Mouse (Mus musculus) neural tube, embryonic 13.5 days (tissue): Measurements from ENCODE around the gene Bclaf3. TPM values are rescaled to one million over a fixed set of nuclear protein-coding genes. Genes with fewer than 3 reads are reported as not detected.
"Not testable (repeated sequence)": the region's sequence is repeated elsewhere in the genome, so short reads cannot be mapped to it uniquely, and the experiment has no call there.

Experiments used
- ATAC-seq: fragments of 200-750 bp; cut with Nextera tagmentation; 2 replicates; pipeline ENCODE4 v1.8.0; 2017; ENCODE audit warnings: low read depth, mild to moderate bottlenecking, moderate TSS enrichment, moderate library complexity
- H3K27ac ChIP-seq: fragments of 300-500 bp; sonication (generic); replicated peaks from 2 replicates; pipeline ENCODE4 v1.5.1; 2015; ENCODE audit warnings: moderate library complexity, mild to moderate bottlenecking, inconsistent platforms
- H3K27me3 ChIP-seq: fragments of 300-500 bp; sonication (generic); 2 replicates; pipeline ENCODE4 v1.6.1; 2015; ENCODE audit warnings: mild to moderate bottlenecking, inconsistent platforms
- H3K36me3 ChIP-seq: fragments of 300-500 bp; sonication (generic); 2 replicates; pipeline ENCODE4 v1.6.1; 2015; ENCODE audit warnings: mild to moderate bottlenecking, inconsistent platforms
- H3K4me1 ChIP-seq: fragments of 300-500 bp; sonication (generic); replicated peaks from 2 replicates; pipeline ENCODE4 v1.6.1; 2015; ENCODE audit warnings: inconsistent platforms
- H3K4me2 ChIP-seq: fragments of 300-500 bp; sonication (generic); 2 replicates; pipeline ENCODE4 v1.6.1; 2015; ENCODE audit warnings: inconsistent platforms, mild to moderate bottlenecking, moderate library complexity
- H3K4me3 ChIP-seq: fragments of 300-500 bp; sonication (generic); 2 replicates; pipeline ENCODE4 v1.5.1; 2015; ENCODE audit warnings: mild to moderate bottlenecking, inconsistent platforms
- H3K9ac ChIP-seq: fragments of 300-500 bp; sonication (generic); 2 replicates; pipeline ENCODE4 v1.6.1; 2015; ENCODE audit warnings: moderate library complexity, mild to moderate bottlenecking, inconsistent platforms
- H3K9me3 ChIP-seq: fragments of 300-500 bp; sonication (generic); 2 replicates; pipeline ENCODE4 v1.6.1; 2016; ENCODE audit warnings: inconsistent platforms
- WGBS: fragments of 180-500 bp; shearing (Covaris S2); methylation state at CpG from one replicate; pipeline ENCODE4 v1.1.7; 2015; 5-methylcytosine and 5-hydroxymethylcytosine counted together
- polyA plus RNA-seq: library from polyadenylated mRNA; unstranded; fragments of >200 nt; fragmentation: Nextera tagmentation; extraction: Ambion mirVana; gene quantifications from 2 replicates; pipeline ENCODE4 v1.2.1, GENCODE M21; 2015

The Bclaf3 gene
- polyA plus RNA-seq: 27.4 and 28.3 TPM in 2 replicates

- no peaks in the 10 kb centered on the region for H3K36me3 ChIP-seq
- H3K9me3 ChIP-seq: no peaks in the 10 kb centered on the region
- 82% methylated on average over 6 of the region's 6 CpGs for WGBS
- no peaks in the 10 kb centered on the region for H3K4me1 ChIP-seq
- H3K27me3 ChIP-seq: peaks cover 3% of the 10 kb centered on the region
- no peak within 1 kb of the TSS for H3K27ac ChIP-seq
- no peak for ATAC-seq
- no peak within 1 kb of the TSS for H3K4me3 ChIP-seq
- H3K4me2 ChIP-seq: no peak within 1 kb of the TSS
- H3K9ac ChIP-seq: no peak within 1 kb of the TSS
Observed at GRCm38 (mm10) chrX:159526388-159526787, at the start of gene Bclaf3. Gene Bclaf3, plus strand, starts transcription at chrX:159526688.

GRCm38 (mm10) chrX:159478243-159478940 is 48.1 kb upstream of the Bclaf3 start:
- not testable (repeated sequence) for H3K4me1 ChIP-seq, H3K4me2 ChIP-seq, ATAC-seq, H3K27me3 ChIP-seq, H3K9ac ChIP-seq, H3K27ac ChIP-seq, H3K36me3 ChIP-seq, H3K9me3 ChIP-seq, H3K4me3 ChIP-seq
- 84% methylated on average over 4 of the region's 4 CpGs for WGBS

- no peaks in the 10 kb centered on the region for H3K4me1 ChIP-seq
Observed at GRCm38 (mm10) chrX:159484247-159484646, 42.2 kb upstream of the Bclaf3 start.

GRCm38 (mm10) chrX:159503181-159503580 is 23.3 kb upstream of the Bclaf3 start:
- no peak overlapping the region for H3K9ac ChIP-seq
- H3K27me3 ChIP-seq: no peaks in the 10 kb centered on the region
- H3K9me3 ChIP-seq: no peaks in the 10 kb centered on the region
- 50% methylated on average over 2 of the region's 2 CpGs for WGBS
- no peak overlapping the region for H3K4me2 ChIP-seq
- H3K27ac ChIP-seq: no peak overlapping the region
- no peaks in the 10 kb centered on the region for H3K36me3 ChIP-seq
- no peak for ATAC-seq
- H3K4me3 ChIP-seq: no peak overlapping the region
- no peaks in the 10 kb centered on the region for H3K4me1 ChIP-seq

More at GRCm38 (mm10) chrX:159484247-159484646, 42.2 kb upstream of the Bclaf3 start:
- Histone ChIP-seq H3K27ac (no peak overlapping the region), H3K9me3 (no peaks in the 10 kb centered on the region), H3K4me2 (no peak overlapping the region), H3K36me3 (no peaks in the 10 kb centered on the region), H3K27me3 (peaks cover 5% of the 10 kb centered on the region; the same call in 1 of the 2 replicates), H3K4me3 (no peak overlapping the region), H3K9ac (no peak overlapping the region)
- no peak for ATAC-seq
- WGBS: 86% methylated on average over 1 of the region's 1 CpGs

- no peaks in the 10 kb centered on the region for H3K4me1 ChIP-seq
- H3K27ac ChIP-seq: no peak overlapping the region
- H3K9me3 ChIP-seq: no peaks in the 10 kb centered on the region
- no peak overlapping the region for H3K4me2 ChIP-seq
- WGBS: 62% methylated on average over 19 of the region's 19 CpGs
- H3K27me3 ChIP-seq: no peaks in the 10 kb centered on the region
- no peak for ATAC-seq
- no peak overlapping the region for H3K9ac ChIP-seq
- no peaks in the 10 kb centered on the region for H3K36me3 ChIP-seq
- no peak overlapping the region for H3K4me3 ChIP-seq
Observed at GRCm38 (mm10) chrX:159508331-159509036, 18.0 kb upstream of the Bclaf3 start.

GRCm38 (mm10) chrX:159509042-159509441 is 17.4 kb upstream of the Bclaf3 start:
- Histone ChIP-seq H3K27ac (no peak overlapping the region), H3K9ac (no peak overlapping the region), H3K4me2 (no peak overlapping the region), H3K36me3 (no peaks in the 10 kb centered on the region), H3K9me3 (no peaks in the 10 kb centered on the region), H3K4me1 (no peaks in the 10 kb centered on the region), H3K27me3 (no peaks in the 10 kb centered on the region), H3K4me3 (no peak overlapping the region)
- no peak for ATAC-seq
- WGBS: 77% methylated on average over 4 of the region's 4 CpGs

GRCm38 (mm10) chrX:159509847-159510715 is 16.4 kb upstream of the Bclaf3 start:
- Histone ChIP-seq H3K4me3 (no peak overlapping the region), H3K9ac (no peak overlapping the region)
- 81% methylated on average over 19 of the region's 19 CpGs for WGBS

GRCm38 (mm10) chrX:159510716-159511051 is 15.8 kb upstream of the Bclaf3 start:
- Histone ChIP-seq H3K4me2 (no peak overlapping the region), H3K27me3 (no peaks in the 10 kb centered on the region)
- WGBS: 72% methylated on average over 9 of the region's 9 CpGs

More at GRCm38 (mm10) chrX:159509847-159510715, 16.4 kb upstream of the Bclaf3 start:
- H3K27me3 ChIP-seq: no peaks in the 10 kb centered on the region
- H3K36me3 ChIP-seq: no peaks in the 10 kb centered on the region
- no peaks in the 10 kb centered on the region for H3K4me1 ChIP-seq
- no peak overlapping the region for H3K27ac ChIP-seq
- no peak for ATAC-seq
- H3K4me2 ChIP-seq: no peak overlapping the region
- no peaks in the 10 kb centered on the region for H3K9me3 ChIP-seq

GRCm38 (mm10) chrX:159515599-159515998 is 10.9 kb upstream of the Bclaf3 start:
- ATAC-seq: no peak
- H3K27me3 ChIP-seq: no peaks in the 10 kb centered on the region
- H3K9me3 ChIP-seq: no peaks in the 10 kb centered on the region
- no peaks in the 10 kb centered on the region for H3K36me3 ChIP-seq
- no peak overlapping the region for H3K4me2 ChIP-seq
- no peak overlapping the region for H3K9ac ChIP-seq
- no peak overlapping the region for H3K27ac ChIP-seq
- no peak overlapping the region for H3K4me3 ChIP-seq
- no peaks in the 10 kb centered on the region for H3K4me1 ChIP-seq
- whole genome bisulfite sequencing: 89% methylated on average over 6 of the region's 6 CpGs

More at GRCm38 (mm10) chrX:159510716-159511051, 15.8 kb upstream of the Bclaf3 start:
- no peaks in the 10 kb centered on the region for H3K9me3 ChIP-seq
- no peak for ATAC-seq
- H3K4me1 ChIP-seq: no peaks in the 10 kb centered on the region
- no peak overlapping the region for H3K9ac ChIP-seq
- H3K36me3 ChIP-seq: no peaks in the 10 kb centered on the region
- H3K4me3 ChIP-seq: no peak overlapping the region
- H3K27ac ChIP-seq: no peak overlapping the region

- no peak overlapping the region for H3K9ac ChIP-seq
- H3K4me1 ChIP-seq: no peaks in the 10 kb centered on the region
- no peaks in the 10 kb centered on the region for H3K36me3 ChIP-seq
- no peaks in the 10 kb centered on the region for H3K9me3 ChIP-seq
- 0 out of 2 replicates have a peak, but pooled peaks cover 2% of the 10 kb centered on the region for H3K27me3 ChIP-seq
- 79% methylated on average over 3 of the region's 3 CpGs for WGBS
- no peak overlapping the region for H3K4me3 ChIP-seq
- no peak overlapping the region for H3K27ac ChIP-seq
- ATAC-seq: no peak
- H3K4me2 ChIP-seq: no peak overlapping the region
Observed at GRCm38 (mm10) chrX:159521780-159522179, 4.7 kb upstream of the Bclaf3 start.

GRCm38 (mm10) chrX:159522651-159523050 is 3.8 kb upstream of the Bclaf3 start:
- H3K4me3 ChIP-seq: no peak overlapping the region
- H3K4me2 ChIP-seq: no peak overlapping the region
- H3K9me3 ChIP-seq: no peaks in the 10 kb centered on the region
- H3K4me1 ChIP-seq: no peaks in the 10 kb centered on the region
- H3K27me3 ChIP-seq: peaks cover 2% of the 10 kb centered on the region; the same call in 1 of the 2 replicates
- H3K9ac ChIP-seq: no peak overlapping the region
- no peak overlapping the region for H3K27ac ChIP-seq
- 79% methylated on average over 4 of the region's 4 CpGs for WGBS
- no peak for ATAC-seq
- H3K36me3 ChIP-seq: no peaks in the 10 kb centered on the region

GRCm38 (mm10) chrX:159532427-159532810 is 5.9 kb downstream of the Bclaf3 start:
- Histone ChIP-seq H3K36me3 (no peaks in the 10 kb centered on the region), H3K4me1 (peaks cover 5% of the 10 kb centered on the region), H3K9me3 (no peaks in the 10 kb centered on the region), H3K4me2 (peak overlapping the region; percentile 57), H3K27me3 (peaks cover 3% of the 10 kb centered on the region), H3K4me3 (peak overlapping the region; percentile 60), H3K9ac (peak overlapping the region; percentile 75), H3K27ac (peak overlapping the region; percentile 84)
- ATAC-seq: peak; percentile 99
- 19% methylated on average over 29 of the region's 38 CpGs for WGBS
